8 mouse cellular contexts compared by ENCODE assay signal in genomic region chr3:121953049-121953432, GRCm38 (mm10). TPM values are rescaled to one million over a fixed set of nuclear protein-coding genes. Genes with fewer than 3 reads are reported as not detected.
DNase-seq lines count a peak whose midpoint lies in the region; ATAC-seq and TF ChIP-seq lines count a peak whose summit lies in the region.

No protein-coding gene starts in this region.

- DNase-seq in adrenal gland, adult (ENCODE audit: inconsistent age in 2 of 2, low spot score in 1 of 2), result peak; percentile 92 to 97
- peak; percentile 58 to 72 for DNase-seq in gastrocnemius, adult 8-10 months (ENCODE audit: low spot score in 2 of 2)
- DNase-seq in left cerebral cortex, adult 2 months (ENCODE audit: extremely low spot score in 1 of 2, low spot score in 2 of 2), result peak; percentile 69 to 78
- peak; percentile 94 for DNase-seq in lung, postnatal 36 days
- peak; percentile 53 for DNase-seq in retina, postnatal 7 days (ENCODE audit: low read depth, low spot score)
- peak; percentile 74 for DNase-seq in thymus, postnatal 4 days

- peak overlapping the region; percentile 83 for H3K4me2 ChIP-seq in hindbrain, embryonic 16.5 days (ENCODE audit: low read length)

- no peak for TF ChIP-seq CTCF in left cerebral cortex, adult 2 months (IDR thresholded peaks at IDR 0.05)

- WGBS in hindbrain, embryonic 16.5 days, result 1% methylated on average over 42 of the region's 44 CpGs

- H3K27ac ChIP-seq in hindbrain, embryonic 16.5 days (ENCODE audit: low read depth, low read length), result peak overlapping the region; percentile 51; the same call in 1 of the 2 replicates
- peak overlapping the region; percentile 84 for H3K27ac ChIP-seq in left cerebral cortex, adult 2 months

- H3K4me3 ChIP-seq in hindbrain, embryonic 16.5 days (ENCODE audit: low read length), result peak overlapping the region; percentile 71
- peak overlapping the region; percentile 69 for H3K4me3 ChIP-seq in left cerebral cortex, adult 2 months

- peak overlapping the region; percentile 76 for H3K9ac ChIP-seq in hindbrain, embryonic 16.5 days (ENCODE audit: low read depth, low read length)

- peaks cover 10% of the 10 kb centered on the region; the same call in 1 of the 2 replicates for H3K4me1 ChIP-seq in hindbrain, embryonic 16.5 days (ENCODE audit: control insufficient read depth, insufficient read depth, low read depth, low read length)

- H3K9me3 ChIP-seq in hindbrain, embryonic 16.5 days (ENCODE audit: control insufficient read depth, low read length), result no peaks in the 10 kb centered on the region

- no peaks in the 10 kb centered on the region for H3K36me3 ChIP-seq in hindbrain, embryonic 16.5 days (ENCODE audit: control insufficient read depth, insufficient read depth, low read length)

- peaks cover 4% of the 10 kb centered on the region for H3K27me3 ChIP-seq in hindbrain, embryonic 16.5 days (replicated peaks; ENCODE audit: control insufficient read depth, insufficient read depth, low read length)

- ATAC-seq in common myeloid progenitor, adult 5-6 weeks (replicated peaks; ENCODE audit: low read depth, poor library complexity, severe bottlenecking), result peak; percentile 98
- ATAC-seq in hindbrain, embryonic 16.5 days, result peak; percentile 96

- intact Hi-C loops in left cerebral cortex, adult 2 months (cut with DNase I), result loop anchor here (5.0 kb wide), 1 partner anchor 46 kb away; no protein-coding TSS in a partner anchor

RNA-seq across cellular contexts. Expression of gene Arhgap29, which starts 0.7 kb away (rescaled TPM):
- total RNA-seq in common myeloid progenitor, adult 5-6 weeks (2017), result 1.7 and 2.6 TPM in 2 replicates
- 10 to 100 TPM in 3 of 4 experiments, 1 to 10 TPM in 1; 8.9 to 12.8 (median 10.7) TPM for total RNA-seq in gastrocnemius, adult 8-10 months (2022)
- polyA plus RNA-seq in hindbrain, embryonic 16.5 days (2015; fragmentation: Nextera tagmentation; extraction: Ambion mirVana), result 15.4 and 22.1 TPM in 2 replicates
- 10 to 100 TPM; 20.5 to 24.4 TPM for total RNA-seq in left cerebral cortex, adult 2 months (2021)

Comparison
In these comparisons a context has a peak if more than half of its experiments do, and no peak if none do; other contexts are left out.
1. Peak in every context shown above with its lines: DNase-seq, ATAC-seq, H3K4me3 ChIP-seq and H3K27ac ChIP-seq.